Mouse (Mus musculus) small intestine, adult 2 months (tissue): ENCODE measurements at regions not wholly inside any gene's neighbourhood (a gene's known extent, or its start where the extent isn't known, plus 50 kb on each side); places are given as distances from the start of the nearest gene placed in this dataset.

Source experiments
- CTCF ChIP-seq: fragments of 200-500 bp; IDR thresholded peaks from 2 replicates; pipeline ENCODE4 v1.5.1; 2012; ENCODE audit warnings: low read depth, mild to moderate bottlenecking, control low read depth, inconsistent platforms, low read length, moderate library complexity, mixed read lengths; ENCODE audit not compliant: insufficient replicate concordance, insufficient read length; ENCODE audit errors: extremely low read depth
- POLR2A ChIP-seq: fragments of 200-500 bp; IDR thresholded peaks from 2 replicates; pipeline ENCODE4 v1.6.1; 2012; ENCODE audit warnings: low read depth, mild to moderate bottlenecking, control low read depth, inconsistent platforms, low read length, moderate library complexity

- no peak for TF ChIP-seq POLR2A
- TF ChIP-seq CTCF, result no peak
Observed at GRCm38 (mm10) chr5:141131036-141131435, 110.3 kb upstream of the Sdk1 start.
